12 mouse cellular contexts compared by ENCODE assay signal in genomic region chr4:105004135-105004534, GRCm38 (mm10).
"Had no signal": no experiment of that assay in that cellular context is flagged by ENCODE, and none has a peak within 500 bp of the region (broad histone marks: within the 10 kb centered on the region; RNA-seq: fewer than 3 reads in every experiment).

No protein-coding gene starts in this region.

- DNase-seq: kidney, postnatal 14 days; left cerebral cortex, postnatal 4 days; lung, adult 18-20 months; lung, postnatal 36 days; right cerebral cortex, postnatal 14 days; thymus, postnatal 14 days had no signal

- H3K27me3 ChIP-seq: kidney, embryonic 15.5 days; limb, embryonic 13.5 days; midbrain, embryonic 12.5 days; stomach, embryonic 15.5 days had no signal

- ATAC-seq: intestine, embryonic 16.5 days had no signal

- H3K4me3 ChIP-seq: kidney, embryonic 15.5 days; limb, embryonic 13.5 days; midbrain, embryonic 12.5 days; stomach, embryonic 15.5 days had no signal

- H3K9me3 ChIP-seq: kidney, embryonic 15.5 days; limb, embryonic 13.5 days; midbrain, embryonic 12.5 days; stomach, embryonic 15.5 days had no signal

- H3K4me2 ChIP-seq: kidney, embryonic 15.5 days; limb, embryonic 13.5 days; midbrain, embryonic 12.5 days; stomach, embryonic 15.5 days had no signal

- H3K36me3 ChIP-seq: kidney, embryonic 15.5 days; limb, embryonic 13.5 days; midbrain, embryonic 12.5 days; stomach, embryonic 15.5 days had no signal

- H3K27ac ChIP-seq: kidney, embryonic 15.5 days; limb, embryonic 13.5 days; liver, embryonic 14.5 days; midbrain, embryonic 12.5 days; stomach, embryonic 15.5 days had no signal

- H3K9ac ChIP-seq: kidney, embryonic 15.5 days; limb, embryonic 13.5 days; liver, embryonic 14.5 days; midbrain, embryonic 12.5 days; stomach, embryonic 15.5 days had no signal

- H3K4me1 ChIP-seq: kidney, embryonic 15.5 days; limb, embryonic 13.5 days; midbrain, embryonic 12.5 days; stomach, embryonic 15.5 days had no signal
